Mouse (Mus musculus): Measurements from ENCODE around the gene Rab6a. TPM values are rescaled to one million over a fixed set of nuclear protein-coding genes. Genes with fewer than 3 reads are reported as not detected.

The Rab6a gene
- total and polyA plus RNA-seq, 3 experiments = 18.8 to 97.7 (median 89.2) TPM

- no peaks in the 10 kb centered on the region for H3K9me3 ChIP-seq (replicated peaks)
- no peak for DNase-seq (ENCODE audit: low spot score)
- H3K27me3 ChIP-seq (ENCODE audit: insufficient read depth, low read length) = no peaks in the 10 kb centered on the region
- TF ChIP-seq CTCF (IDR thresholded peaks at IDR 0.05; ENCODE audit: low read depth, low read length) (no peak), POLR2AphosphoS5 (IDR thresholded peaks at IDR 0.05; ENCODE audit: insufficient replicate concordance, low read depth, low read length) (no peak), GATA2 (IDR thresholded peaks at IDR 0.05; ENCODE audit: borderline replicate concordance, low read depth, low read length) (no peak), TAL1 (conservative IDR thresholded peaks at IDR 0.05; ENCODE audit: low read depth, low read length) (no peak), GATA1 (IDR thresholded peaks at IDR 0.05; ENCODE audit: borderline replicate concordance, low read length) (no peak)
- H3K4me3 ChIP-seq (ENCODE audit: low read depth, low read length) = no peak overlapping the region
- H3K36me3 ChIP-seq (replicated peaks) = peaks cover 23% of the 10 kb centered on the region
- ATAC-seq (ENCODE audit: extremely low read depth, insufficient number of reproducible peaks, low FRiP score, poor library complexity, severe bottlenecking) = no peak
- H3K4me1 ChIP-seq (ENCODE audit: insufficient read depth, low read depth, low read length) = peaks cover 45% of the 10 kb centered on the region
Observed at GRCm38 (mm10) chr7:100684081-100684480, 76.9 kb downstream of the Rab6a start.

GRCm38 (mm10) chr7:100684538-100684937 lies 77.3 kb downstream of the Rab6a start:
- no peaks in the 10 kb centered on the region for H3K27me3 ChIP-seq (ENCODE audit: insufficient read depth, low read length)
- H3K4me1 ChIP-seq (ENCODE audit: insufficient read depth, low read depth, low read length) = peaks cover 41% of the 10 kb centered on the region
- ATAC-seq (ENCODE audit: extremely low read depth, insufficient number of reproducible peaks, low FRiP score, poor library complexity, severe bottlenecking) (peak; percentile 54), DNase-seq (ENCODE audit: low spot score) (peak; percentile 30)
- no peak overlapping the region for H3K4me3 ChIP-seq (ENCODE audit: low read depth, low read length)
- TF ChIP-seq CTCF (IDR thresholded peaks at IDR 0.05; ENCODE audit: low read depth, low read length) (peak; percentile 93), POLR2AphosphoS5 (IDR thresholded peaks at IDR 0.05; ENCODE audit: insufficient replicate concordance, low read depth, low read length) (no peak), GATA1 (IDR thresholded peaks at IDR 0.05; ENCODE audit: borderline replicate concordance, low read length) (no peak), GATA2 (IDR thresholded peaks at IDR 0.05; ENCODE audit: borderline replicate concordance, low read depth, low read length) (no peak), TAL1 (conservative IDR thresholded peaks at IDR 0.05; ENCODE audit: low read depth, low read length) (peak; percentile 74)
- peaks cover 19% of the 10 kb centered on the region for H3K36me3 ChIP-seq (replicated peaks)
- no peaks in the 10 kb centered on the region for H3K9me3 ChIP-seq (replicated peaks)

GRCm38 (mm10) chr7:100685061-100686030 lies 78.1 kb downstream of the Rab6a start:
- H3K4me1 ChIP-seq (ENCODE audit: insufficient read depth, low read depth, low read length) = peaks cover 36% of the 10 kb centered on the region
- no peaks in the 10 kb centered on the region for H3K9me3 ChIP-seq (replicated peaks)
- no peak overlapping the region for H3K4me3 ChIP-seq (ENCODE audit: low read depth, low read length)
- peaks cover 14% of the 10 kb centered on the region for H3K36me3 ChIP-seq (replicated peaks)
- DNase-seq (ENCODE audit: low spot score) (peak; percentile 68), ATAC-seq (ENCODE audit: extremely low read depth, insufficient number of reproducible peaks, low FRiP score, poor library complexity, severe bottlenecking) (no peak)
- no peaks in the 10 kb centered on the region for H3K27me3 ChIP-seq (ENCODE audit: insufficient read depth, low read length)
- TF ChIP-seq CTCF (IDR thresholded peaks at IDR 0.05; ENCODE audit: low read depth, low read length) (peak; percentile 39; the same call in 1 of the 2 replicates), TAL1 (conservative IDR thresholded peaks at IDR 0.05; ENCODE audit: low read depth, low read length) (no peak)

GRCm38 (mm10) chr7:100688471-100688870 lies 81.3 kb downstream of the Rab6a start:
- TF ChIP-seq CTCF (IDR thresholded peaks at IDR 0.05; ENCODE audit: low read depth, low read length) (no peak), GATA1 (IDR thresholded peaks at IDR 0.05; ENCODE audit: borderline replicate concordance, low read length) (no peak), POLR2AphosphoS5 (IDR thresholded peaks at IDR 0.05; ENCODE audit: insufficient replicate concordance, low read depth, low read length) (no peak), TAL1 (conservative IDR thresholded peaks at IDR 0.05; ENCODE audit: low read depth, low read length) (no peak), GATA2 (IDR thresholded peaks at IDR 0.05; ENCODE audit: borderline replicate concordance, low read depth, low read length) (no peak)
- DNase-seq (ENCODE audit: low spot score) = no peak

More at GRCm38 (mm10) chr7:100688471-100688870, 81.3 kb downstream of the Rab6a start:
- no peak for ATAC-seq (ENCODE audit: extremely low read depth, insufficient number of reproducible peaks, low FRiP score, poor library complexity, severe bottlenecking)
- H3K4me1 ChIP-seq (ENCODE audit: insufficient read depth, low read depth, low read length) = peaks cover 35% of the 10 kb centered on the region
- H3K36me3 ChIP-seq (replicated peaks) = peaks cover 2% of the 10 kb centered on the region
- no peak overlapping the region for H3K4me3 ChIP-seq (ENCODE audit: low read depth, low read length)
- no peaks in the 10 kb centered on the region for H3K27me3 ChIP-seq (ENCODE audit: insufficient read depth, low read length)
- no peaks in the 10 kb centered on the region for H3K9me3 ChIP-seq (replicated peaks)

Other genes with a start within 250 kb of the Rab6a start
- gene C2cd3, start 235.2 kb upstream of the Rab6a start, total RNA-seq (2014; fragmentation: Nextera tagmentation) = 66.0 and 76.2 TPM in 2 replicates
- gene C2cd3, start 235.2 kb upstream of the Rab6a start, total RNA-seq (2017) = 26.1 and 27.7 TPM in 2 replicates
- gene C2cd3, start 235.2 kb upstream of the Rab6a start, polyA plus RNA-seq (2012) = 22.6 and 25.7 TPM in 2 replicates
- gene Ppme1, start 235.1 kb upstream of the Rab6a start, total RNA-seq (2014; fragmentation: Nextera tagmentation) = 45.2 and 57.8 TPM in 2 replicates
- 85.7 and 87.0 TPM in 2 replicates for gene Ppme1, start 235.1 kb upstream of the Rab6a start, total RNA-seq (2017)
- 54.4 and 61.1 TPM in 2 replicates for gene Ppme1, start 235.1 kb upstream of the Rab6a start, polyA plus RNA-seq (2012)
- not detected in 2 replicates for gene Ucp3, start 134.4 kb upstream of the Rab6a start, total RNA-seq (2014; fragmentation: Nextera tagmentation)
- gene Ucp3, start 134.4 kb upstream of the Rab6a start, total RNA-seq (2017) = 0.33 TPM in 1 of 2 replicates, not detected in the other
- not detected in 2 replicates for gene Ucp3, start 134.4 kb upstream of the Rab6a start, polyA plus RNA-seq (2012)
- gene Ucp2, start 114.1 kb upstream of the Rab6a start, total RNA-seq (2014; fragmentation: Nextera tagmentation) = 688 and 701 TPM in 2 replicates
- gene Ucp2, start 114.1 kb upstream of the Rab6a start, total RNA-seq (2017) = 142 and 164 TPM in 2 replicates
- 838 and 989 TPM in 2 replicates for gene Ucp2, start 114.1 kb upstream of the Rab6a start, polyA plus RNA-seq (2012)
- not detected in 2 replicates for gene Dnajb13, start 92.5 kb upstream of the Rab6a start, total RNA-seq (2014; fragmentation: Nextera tagmentation)
- gene Dnajb13, start 92.5 kb upstream of the Rab6a start, total RNA-seq (2017) = 0.16 and 0.35 TPM in 2 replicates
- not detected in 2 replicates for gene Dnajb13, start 92.5 kb upstream of the Rab6a start, polyA plus RNA-seq (2012)
- 15.4 and 20.0 TPM in 2 replicates for gene Coa4, start 70.3 kb upstream of the Rab6a start, total RNA-seq (2014; fragmentation: Nextera tagmentation)
- gene Coa4, start 70.3 kb upstream of the Rab6a start, total RNA-seq (2017) = 21.9 and 22.0 TPM in 2 replicates
- 9.1 and 9.6 TPM in 2 replicates for gene Coa4, start 70.3 kb upstream of the Rab6a start, polyA plus RNA-seq (2012)
- 19.4 and 21.4 TPM in 2 replicates for gene Mrpl48, start 891 bp downstream of the Rab6a start, total RNA-seq (2014; fragmentation: Nextera tagmentation)
- gene Mrpl48, start 891 bp downstream of the Rab6a start, total RNA-seq (2017) = 41.9 and 46.0 TPM in 2 replicates
- gene Mrpl48, start 891 bp downstream of the Rab6a start, polyA plus RNA-seq (2012) = 1.3 and 1.7 TPM in 2 replicates
- gene Plekhb1, start 55.0 kb downstream of the Rab6a start, total RNA-seq (2014; fragmentation: Nextera tagmentation) = not detected in 2 replicates
- 0.41 TPM in 1 of 2 replicates, not detected in the other for gene Plekhb1, start 55.0 kb downstream of the Rab6a start, total RNA-seq (2017)
- gene Plekhb1, start 55.0 kb downstream of the Rab6a start, polyA plus RNA-seq (2012) = not detected in 2 replicates
- 63.6 and 88.2 TPM in 2 replicates for gene Fam168a, start 99.2 kb downstream of the Rab6a start, total RNA-seq (2014; fragmentation: Nextera tagmentation)
- gene Fam168a, start 99.2 kb downstream of the Rab6a start, total RNA-seq (2017) = 14.8 and 16.3 TPM in 2 replicates
- gene Fam168a, start 99.2 kb downstream of the Rab6a start, polyA plus RNA-seq (2012) = 49.3 and 51.9 TPM in 2 replicates

Data from G1E (cell line).